Mouse (Mus musculus): ENCODE measurements around the gene Gm20388.

DNA sequence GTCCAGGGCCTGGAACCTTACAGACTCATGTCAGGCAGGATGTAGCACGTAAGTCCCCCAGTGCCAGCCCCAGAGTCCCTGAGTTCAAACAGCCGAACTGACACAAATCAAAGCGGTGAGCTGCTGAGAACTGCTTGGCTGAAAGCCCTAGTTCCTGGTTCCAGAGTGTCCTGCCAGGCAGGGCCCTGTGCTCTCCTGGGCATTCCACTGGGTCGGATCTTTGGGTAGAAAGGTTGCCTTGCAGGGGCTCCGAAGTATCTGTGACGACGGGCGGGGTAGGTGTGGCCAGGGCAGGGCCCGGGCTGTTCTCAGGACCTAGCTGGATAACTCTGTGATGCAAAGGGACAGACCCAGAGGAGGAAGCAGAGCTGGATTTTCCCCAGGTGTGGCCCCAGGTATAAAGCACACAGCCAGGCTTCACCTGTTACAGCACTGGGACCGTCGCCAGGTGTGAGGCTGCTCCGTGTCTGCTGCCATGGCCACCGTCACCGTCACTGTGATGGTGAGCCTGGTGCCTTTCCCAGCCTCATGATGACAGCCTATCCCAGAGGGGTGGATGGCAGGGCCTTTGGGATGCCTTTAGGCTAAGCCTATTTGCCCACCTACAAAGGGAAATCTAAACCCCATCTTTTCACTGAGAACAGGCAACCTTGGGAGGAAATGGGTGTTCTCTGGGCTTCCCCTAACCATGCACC, 2510.9 kb downstream of the Gm20388 start, which contains the start of gene Il17c:
- TF ChIP-seq TAL1 (IDR thresholded peaks at IDR 0.05; ENCODE audit: low read length) (no peak), GATA1 (IDR thresholded peaks at IDR 0.05; ENCODE audit: low read length) (no peak)

All from erythroblast, embryonic 14.5 days (primary cell).